Mouse (Mus musculus): ENCODE results near the gene Mfsd13b. TPM values are rescaled to one million over a fixed set of nuclear protein-coding genes. Genes with fewer than 3 reads are reported as not detected.
"Not testable (repeated sequence)": the region's sequence is repeated elsewhere in the genome, so short reads cannot be mapped to it uniquely, and the experiment has no call there.

The Mfsd13b gene
- polyA plus RNA-seq, 1 experiment from 2014 or later: 0.63 TPM

GRCm38 (mm10) chr7:121000065-121000822 lies 17.9 kb downstream of the Mfsd13b start:
- Histone ChIP-seq H3K9me3 (replicated peaks) (no peaks in the 10 kb centered on the region), H3K27ac (replicated peaks) (no peak overlapping the region), H3K4me1 (no peaks in the 10 kb centered on the region), H3K4me3 (no peak overlapping the region), H3K36me3 (no peaks in the 10 kb centered on the region), H3K27me3 (ENCODE audit: low read depth, poor library complexity, severe bottlenecking) (no peaks in the 10 kb centered on the region)
- WGBS: 82% methylated on average over 3 of the region's 3 CpGs
- DNase-seq (ENCODE audit: low spot score): no peak

GRCm38 (mm10) chr7:121001879-121002278 lies 19.6 kb downstream of the Mfsd13b start:
- no peak for DNase-seq (ENCODE audit: low spot score)
- 81% methylated on average over 3 of the region's 3 CpGs for WGBS
- Histone ChIP-seq H3K27ac (replicated peaks) (no peak overlapping the region), H3K9me3 (replicated peaks) (no peaks in the 10 kb centered on the region), H3K36me3 (no peaks in the 10 kb centered on the region), H3K27me3 (ENCODE audit: low read depth, poor library complexity, severe bottlenecking) (no peaks in the 10 kb centered on the region), H3K4me3 (no peak overlapping the region), H3K4me1 (no peaks in the 10 kb centered on the region)

GRCm38 (mm10) chr7:121002407-121002928 lies 20.2 kb downstream of the Mfsd13b start:
- no peaks in the 10 kb centered on the region for H3K9me3 ChIP-seq (replicated peaks)
- DNase-seq (ENCODE audit: low spot score): no peak
- H3K4me1 ChIP-seq: no peaks in the 10 kb centered on the region
- no peaks in the 10 kb centered on the region for H3K36me3 ChIP-seq
- H3K4me3 ChIP-seq: no peak overlapping the region
- WGBS: 92% methylated on average over 5 of the region's 5 CpGs
- H3K27me3 ChIP-seq (ENCODE audit: low read depth, poor library complexity, severe bottlenecking): no peaks in the 10 kb centered on the region
- H3K27ac ChIP-seq (replicated peaks): no peak overlapping the region

- H3K27me3 ChIP-seq (ENCODE audit: low read depth, poor library complexity, severe bottlenecking): no peaks in the 10 kb centered on the region
- no peaks in the 10 kb centered on the region for H3K36me3 ChIP-seq
- H3K4me1 ChIP-seq: no peaks in the 10 kb centered on the region
- H3K9me3 ChIP-seq (replicated peaks): no peaks in the 10 kb centered on the region
- no peak overlapping the region for H3K4me3 ChIP-seq
- DNase-seq (ENCODE audit: low spot score): no peak
- whole genome bisulfite sequencing: 80% methylated on average over 4 of the region's 4 CpGs
- H3K27ac ChIP-seq (replicated peaks): no peak overlapping the region
Observed at GRCm38 (mm10) chr7:121003793-121004418, 21.6 kb downstream of the Mfsd13b start.

- no peaks in the 10 kb centered on the region for H3K9me3 ChIP-seq (replicated peaks)
- WGBS: 81% methylated on average over 10 of the region's 10 CpGs
- no peak for DNase-seq (ENCODE audit: low spot score)
- no peaks in the 10 kb centered on the region for H3K4me1 ChIP-seq
- no peak overlapping the region for H3K4me3 ChIP-seq
- no peak overlapping the region for H3K27ac ChIP-seq (replicated peaks)
- H3K36me3 ChIP-seq: no peaks in the 10 kb centered on the region
- H3K27me3 ChIP-seq (ENCODE audit: low read depth, poor library complexity, severe bottlenecking): no peaks in the 10 kb centered on the region
Observed at GRCm38 (mm10) chr7:121011794-121012689, 29.7 kb downstream of the Mfsd13b start.

- no peak for DNase-seq (ENCODE audit: low spot score)
- H3K36me3 ChIP-seq: no peaks in the 10 kb centered on the region
- no peaks in the 10 kb centered on the region for H3K27me3 ChIP-seq (ENCODE audit: low read depth, poor library complexity, severe bottlenecking)
Observed at GRCm38 (mm10) chr7:121014486-121014885, 32.2 kb downstream of the Mfsd13b start.

GRCm38 (mm10) chr7:121018778-121019177 lies 36.5 kb downstream of the Mfsd13b start:
- Histone ChIP-seq H3K27me3 (ENCODE audit: low read depth, poor library complexity, severe bottlenecking) (no peaks in the 10 kb centered on the region), H3K4me1 (no peaks in the 10 kb centered on the region), H3K9me3 (replicated peaks) (no peaks in the 10 kb centered on the region), H3K27ac (replicated peaks) (no peak overlapping the region), H3K4me3 (no peak overlapping the region), H3K36me3 (no peaks in the 10 kb centered on the region)
- 82% methylated on average over 3 of the region's 3 CpGs for WGBS
- no peak for DNase-seq (ENCODE audit: low spot score)

More at GRCm38 (mm10) chr7:121014486-121014885, 32.2 kb downstream of the Mfsd13b start:
- no peaks in the 10 kb centered on the region for H3K4me1 ChIP-seq
- H3K27ac ChIP-seq (replicated peaks): no peak overlapping the region
- no peaks in the 10 kb centered on the region for H3K9me3 ChIP-seq (replicated peaks)
- no peak overlapping the region for H3K4me3 ChIP-seq
- WGBS: 87% methylated on average over 10 of the region's 10 CpGs

- H3K36me3 ChIP-seq: no peaks in the 10 kb centered on the region
- no peaks in the 10 kb centered on the region for H3K9me3 ChIP-seq (replicated peaks)
- H3K4me1 ChIP-seq: no peaks in the 10 kb centered on the region
- no peak overlapping the region for H3K4me3 ChIP-seq
- no peak for DNase-seq (ENCODE audit: low spot score)
- H3K27ac ChIP-seq (replicated peaks): no peak overlapping the region
- H3K27me3 ChIP-seq (ENCODE audit: low read depth, poor library complexity, severe bottlenecking): no peaks in the 10 kb centered on the region
- 40% methylated on average over 8 of the region's 8 CpGs for WGBS
Observed at GRCm38 (mm10) chr7:121020277-121020676, 38.0 kb downstream of the Mfsd13b start.

- no peaks in the 10 kb centered on the region for H3K9me3 ChIP-seq (replicated peaks)
- H3K4me1 ChIP-seq: no peaks in the 10 kb centered on the region
- peaks cover 4% of the 10 kb centered on the region; the same call in 1 of the 2 replicates for H3K27me3 ChIP-seq (ENCODE audit: low read depth, poor library complexity, severe bottlenecking)
- no peaks in the 10 kb centered on the region for H3K36me3 ChIP-seq
- 80% methylated on average over 6 of the region's 6 CpGs for WGBS
- DNase-seq (ENCODE audit: low spot score): no peak
- no peak overlapping the region for H3K27ac ChIP-seq (replicated peaks)
- H3K4me3 ChIP-seq: no peak overlapping the region
Observed at GRCm38 (mm10) chr7:121025221-121026008, 43.1 kb downstream of the Mfsd13b start.

- Histone ChIP-seq H3K36me3 (no peaks in the 10 kb centered on the region), H3K4me3 (no peak overlapping the region), H3K9me3 (replicated peaks) (no peaks in the 10 kb centered on the region), H3K27ac (replicated peaks) (no peak overlapping the region), H3K4me1 (no peaks in the 10 kb centered on the region), H3K27me3 (ENCODE audit: low read depth, poor library complexity, severe bottlenecking) (peaks cover 9% of the 10 kb centered on the region; the same call in 1 of the 2 replicates)
- WGBS: 72% methylated on average over 3 of the region's 3 CpGs
- DNase-seq (ENCODE audit: low spot score): no peak
Observed at GRCm38 (mm10) chr7:121026300-121026699, 44.0 kb downstream of the Mfsd13b start.

- peaks cover 23% of the 10 kb centered on the region for H3K27me3 ChIP-seq (ENCODE audit: low read depth, poor library complexity, severe bottlenecking)
- not testable (repeated sequence) for H3K27ac ChIP-seq (replicated peaks); H3K36me3 ChIP-seq; H3K9me3 ChIP-seq (replicated peaks); H3K4me1 ChIP-seq; DNase-seq (ENCODE audit: low spot score); H3K4me3 ChIP-seq
Observed at GRCm38 (mm10) chr7:121029947-121030346, 47.6 kb downstream of the Mfsd13b start.

Measured in midbrain, embryonic 10.5 days (tissue).